Mouse (Mus musculus): ENCODE measurements around the gene Snapc3. TPM values are rescaled to one million over a fixed set of nuclear protein-coding genes. Genes with fewer than 3 reads are reported as not detected.

Snapc3 gene
- polyA plus RNA-seq, 1 experiment from 2014 or later: 37.7 TPM

GRCm38 (mm10) chr4:83407688-83408087 is 9.8 kb upstream of the Snapc3 start:
- WGBS (ENCODE audit: insufficient replicate concordance): 88% methylated on average over 6 of the region's 6 CpGs
- Histone ChIP-seq H3K4me2 (no peak overlapping the region), H3K4me3 (ENCODE audit: low read depth, low read length) (no peak overlapping the region), H3K4me1 (ENCODE audit: control insufficient read depth, insufficient read depth, low read length) (no peaks in the 10 kb centered on the region), H3K9me3 (replicated peaks; ENCODE audit: control insufficient read depth, low read length) (peaks cover 16% of the 10 kb centered on the region), H3K9ac (ENCODE audit: low read depth, low read length) (no peak overlapping the region), H3K36me3 (ENCODE audit: control insufficient read depth, insufficient read depth, low read length) (no peaks in the 10 kb centered on the region), H3K27ac (ENCODE audit: low read depth, low read length) (no peak overlapping the region), H3K27me3 (ENCODE audit: control insufficient read depth, insufficient read depth, low read length) (no peaks in the 10 kb centered on the region)
- ATAC-seq (replicated peaks; ENCODE audit: insufficient number of reproducible peaks, low FRiP score, low TSS enrichment): no peak

- H3K9me3 ChIP-seq (replicated peaks; ENCODE audit: control insufficient read depth, low read length): peaks cover 10% of the 10 kb centered on the region
- 87% methylated on average over 4 of the region's 4 CpGs for WGBS (ENCODE audit: insufficient replicate concordance)
- no peak for ATAC-seq (replicated peaks; ENCODE audit: insufficient number of reproducible peaks, low FRiP score, low TSS enrichment)
- H3K36me3 ChIP-seq (ENCODE audit: control insufficient read depth, insufficient read depth, low read length): no peaks in the 10 kb centered on the region
- no peak overlapping the region for H3K9ac ChIP-seq (ENCODE audit: low read depth, low read length)
- no peaks in the 10 kb centered on the region for H3K27me3 ChIP-seq (ENCODE audit: control insufficient read depth, insufficient read depth, low read length)
- H3K27ac ChIP-seq (ENCODE audit: low read depth, low read length): no peak overlapping the region
- H3K4me2 ChIP-seq: no peak overlapping the region
- no peaks in the 10 kb centered on the region for H3K4me1 ChIP-seq (ENCODE audit: control insufficient read depth, insufficient read depth, low read length)
- no peak overlapping the region for H3K4me3 ChIP-seq (ENCODE audit: low read depth, low read length)
These were observed 7.5 kb upstream of the Snapc3 start for GRCm38 (mm10) chr4:83409867-83410505.

- Histone ChIP-seq H3K27ac (ENCODE audit: low read depth, low read length) (no peak overlapping the region), H3K4me2 (no peak overlapping the region), H3K36me3 (ENCODE audit: control insufficient read depth, insufficient read depth, low read length) (no peaks in the 10 kb centered on the region), H3K27me3 (ENCODE audit: control insufficient read depth, insufficient read depth, low read length) (no peaks in the 10 kb centered on the region), H3K9ac (ENCODE audit: low read depth, low read length) (no peak overlapping the region), H3K9me3 (replicated peaks; ENCODE audit: control insufficient read depth, low read length) (peaks cover 10% of the 10 kb centered on the region), H3K4me3 (ENCODE audit: low read depth, low read length) (no peak overlapping the region), H3K4me1 (ENCODE audit: control insufficient read depth, insufficient read depth, low read length) (no peaks in the 10 kb centered on the region)
- WGBS (ENCODE audit: insufficient replicate concordance): 66% methylated on average over 3 of the region's 3 CpGs
- ATAC-seq (replicated peaks; ENCODE audit: insufficient number of reproducible peaks, low FRiP score, low TSS enrichment): no peak
These were observed 5.5 kb upstream of the Snapc3 start for GRCm38 (mm10) chr4:83412060-83412459.

GRCm38 (mm10) chr4:83414241-83414824 is 3.2 kb upstream of the Snapc3 start:
- H3K27ac ChIP-seq (ENCODE audit: low read depth, low read length): no peak overlapping the region
- H3K4me3 ChIP-seq (ENCODE audit: low read depth, low read length): no peak overlapping the region
- 77% methylated on average over 5 of the region's 5 CpGs for WGBS (ENCODE audit: insufficient replicate concordance)
- no peaks in the 10 kb centered on the region for H3K9me3 ChIP-seq (replicated peaks; ENCODE audit: control insufficient read depth, low read length)
- no peaks in the 10 kb centered on the region for H3K27me3 ChIP-seq (ENCODE audit: control insufficient read depth, insufficient read depth, low read length)
- no peaks in the 10 kb centered on the region for H3K36me3 ChIP-seq (ENCODE audit: control insufficient read depth, insufficient read depth, low read length)
- no peak overlapping the region for H3K4me2 ChIP-seq
- H3K9ac ChIP-seq (ENCODE audit: low read depth, low read length): no peak overlapping the region
- no peak for ATAC-seq (replicated peaks; ENCODE audit: insufficient number of reproducible peaks, low FRiP score, low TSS enrichment)
- peaks cover 5% of the 10 kb centered on the region; the same call in 1 of the 2 replicates for H3K4me1 ChIP-seq (ENCODE audit: control insufficient read depth, insufficient read depth, low read length)

GRCm38 (mm10) chr4:83417820-83418186 is 279 bp downstream of the Snapc3 start:
- peak overlapping the region; percentile 82 for H3K4me2 ChIP-seq
- ATAC-seq (replicated peaks; ENCODE audit: insufficient number of reproducible peaks, low FRiP score, low TSS enrichment): peak; percentile 4; the same call in 1 of the 2 replicates
- H3K27ac ChIP-seq (ENCODE audit: low read depth, low read length): peak overlapping the region; percentile 50; the same call in 1 of the 2 replicates
- WGBS (ENCODE audit: insufficient replicate concordance): under 1% methylated on average over 30 of the region's 30 CpGs
- no peaks in the 10 kb centered on the region for H3K9me3 ChIP-seq (replicated peaks; ENCODE audit: control insufficient read depth, low read length)
- H3K36me3 ChIP-seq (ENCODE audit: control insufficient read depth, insufficient read depth, low read length): no peaks in the 10 kb centered on the region
- H3K4me1 ChIP-seq (ENCODE audit: control insufficient read depth, insufficient read depth, low read length): peaks cover 5% of the 10 kb centered on the region; the same call in 1 of the 2 replicates
- no peaks in the 10 kb centered on the region for H3K27me3 ChIP-seq (ENCODE audit: control insufficient read depth, insufficient read depth, low read length)
- H3K9ac ChIP-seq (ENCODE audit: low read depth, low read length): peak overlapping the region; percentile 95
- peak overlapping the region; percentile 99 for H3K4me3 ChIP-seq (ENCODE audit: low read depth, low read length)

- Histone ChIP-seq H3K4me3 (ENCODE audit: low read depth, low read length) (peak overlapping the region; percentile 99), H3K27me3 (ENCODE audit: control insufficient read depth, insufficient read depth, low read length) (no peaks in the 10 kb centered on the region), H3K36me3 (ENCODE audit: control insufficient read depth, insufficient read depth, low read length) (0 out of 2 replicates have a peak, but pooled peaks cover 2% of the 10 kb centered on the region), H3K9ac (ENCODE audit: low read depth, low read length) (peak overlapping the region; percentile 95; the same call in 1 of the 2 replicates), H3K4me2 (peak overlapping the region; percentile 82), H3K9me3 (replicated peaks; ENCODE audit: control insufficient read depth, low read length) (no peaks in the 10 kb centered on the region), H3K27ac (ENCODE audit: low read depth, low read length) (no peak overlapping the region), H3K4me1 (ENCODE audit: control insufficient read depth, insufficient read depth, low read length) (peaks cover 5% of the 10 kb centered on the region; the same call in 1 of the 2 replicates)
- ATAC-seq (replicated peaks; ENCODE audit: insufficient number of reproducible peaks, low FRiP score, low TSS enrichment): no peak
- 66% methylated on average over 2 of the region's 2 CpGs for WGBS (ENCODE audit: insufficient replicate concordance)
These were observed 1.3 kb downstream of the Snapc3 start for GRCm38 (mm10) chr4:83418781-83419180.

- ATAC-seq (replicated peaks; ENCODE audit: insufficient number of reproducible peaks, low FRiP score, low TSS enrichment): no peak
- Histone ChIP-seq H3K36me3 (ENCODE audit: control insufficient read depth, insufficient read depth, low read length) (peaks cover 23% of the 10 kb centered on the region), H3K4me3 (ENCODE audit: low read depth, low read length) (no peak overlapping the region)
These were observed 6.1 kb downstream of the Snapc3 start for GRCm38 (mm10) chr4:83423641-83424040.

GRCm38 (mm10) chr4:83425119-83425518 is 7.6 kb downstream of the Snapc3 start:
- 98% methylated on average over 4 of the region's 4 CpGs for WGBS (ENCODE audit: insufficient replicate concordance)
- Histone ChIP-seq H3K27ac (ENCODE audit: low read depth, low read length) (no peak overlapping the region), H3K36me3 (ENCODE audit: control insufficient read depth, insufficient read depth, low read length) (peaks cover 26% of the 10 kb centered on the region), H3K9me3 (replicated peaks; ENCODE audit: control insufficient read depth, low read length) (no peaks in the 10 kb centered on the region), H3K4me1 (ENCODE audit: control insufficient read depth, insufficient read depth, low read length) (no peaks in the 10 kb centered on the region), H3K4me2 (no peak overlapping the region), H3K9ac (ENCODE audit: low read depth, low read length) (no peak overlapping the region), H3K4me3 (ENCODE audit: low read depth, low read length) (no peak overlapping the region), H3K27me3 (ENCODE audit: control insufficient read depth, insufficient read depth, low read length) (no peaks in the 10 kb centered on the region)
- ATAC-seq (replicated peaks; ENCODE audit: insufficient number of reproducible peaks, low FRiP score, low TSS enrichment): no peak

More at GRCm38 (mm10) chr4:83423641-83424040, 6.1 kb downstream of the Snapc3 start:
- Histone ChIP-seq H3K4me1 (ENCODE audit: control insufficient read depth, insufficient read depth, low read length) (peaks cover 3% of the 10 kb centered on the region; the same call in 1 of the 2 replicates), H3K27ac (ENCODE audit: low read depth, low read length) (no peak overlapping the region), H3K27me3 (ENCODE audit: control insufficient read depth, insufficient read depth, low read length) (no peaks in the 10 kb centered on the region), H3K9me3 (replicated peaks; ENCODE audit: control insufficient read depth, low read length) (no peaks in the 10 kb centered on the region), H3K4me2 (no peak overlapping the region), H3K9ac (ENCODE audit: low read depth, low read length) (no peak overlapping the region)
- 90% methylated on average over 6 of the region's 6 CpGs for WGBS (ENCODE audit: insufficient replicate concordance)
